Mouse (Mus musculus): ENCODE results near the gene Srgap2. TPM values are rescaled to one million over a fixed set of nuclear protein-coding genes. Genes with fewer than 3 reads are reported as not detected.

Srgap2 gene
- polyA plus RNA-seq, 1 experiment: 188 TPM

DNA sequence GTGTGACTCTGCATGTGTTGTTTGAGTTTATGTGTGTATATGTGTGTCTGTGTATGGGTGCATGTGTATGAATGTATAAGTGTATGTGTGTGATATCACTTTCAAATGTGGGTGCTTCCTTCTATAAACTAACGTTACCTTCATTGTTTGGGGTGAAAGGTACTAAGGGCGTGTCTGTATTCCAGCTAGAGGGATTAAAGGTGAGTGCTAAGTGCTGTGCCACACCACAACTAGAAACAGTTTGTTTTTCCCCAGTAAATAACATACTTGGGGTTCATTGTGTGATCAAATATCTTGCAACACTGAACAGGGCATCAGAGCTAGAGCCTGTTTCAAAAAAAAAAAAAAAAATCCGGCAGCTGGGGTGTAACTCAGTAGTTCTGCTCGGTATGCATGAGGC, 245.4 kb downstream of the Srgap2 start:
- no peak for TF ChIP-seq CTCF (IDR thresholded peaks at IDR 0.05; ENCODE audit: low read depth, low read length)
- TF ChIP-seq POLR2A (IDR thresholded peaks at IDR 0.05; ENCODE audit: borderline replicate concordance, low read depth, low read length): no peak
- peaks cover 49% of the 10 kb centered on the region for H3K4me1 ChIP-seq (ENCODE audit: control insufficient read depth, insufficient read depth, low read length)
- no peak overlapping the region for H3K27ac ChIP-seq (ENCODE audit: insufficient read depth, low read depth, low read length)
- H3K4me3 ChIP-seq (ENCODE audit: insufficient read depth, low read length): no peak overlapping the region

DNA sequence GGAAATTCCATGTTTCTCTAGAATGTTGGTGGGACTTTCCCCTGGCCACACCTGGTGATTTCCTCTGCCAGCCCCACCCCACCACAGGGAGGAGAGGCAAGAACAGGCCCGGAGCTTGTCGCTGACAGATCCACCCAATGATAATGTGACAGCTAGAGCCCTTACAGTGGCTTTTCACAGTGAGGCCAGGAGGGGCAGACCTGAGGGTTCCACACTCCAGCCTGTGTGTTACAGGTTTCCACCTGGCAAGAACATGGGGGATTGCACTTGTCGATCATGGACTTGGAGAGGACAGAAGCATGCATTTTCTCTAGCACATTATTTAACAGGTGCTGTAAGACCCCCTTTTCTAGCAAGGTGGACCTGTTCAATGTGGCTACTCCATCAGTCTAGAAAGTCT, 246.9 kb downstream of the Srgap2 start:
- TF ChIP-seq CTCF (IDR thresholded peaks at IDR 0.05; ENCODE audit: low read depth, low read length) (no peak), POLR2A (IDR thresholded peaks at IDR 0.05; ENCODE audit: borderline replicate concordance, low read depth, low read length) (no peak)
- H3K4me1 ChIP-seq (ENCODE audit: control insufficient read depth, insufficient read depth, low read length): peaks cover 52% of the 10 kb centered on the region
- no peak overlapping the region for H3K4me3 ChIP-seq (ENCODE audit: insufficient read depth, low read length)
- no peak overlapping the region for H3K27ac ChIP-seq (ENCODE audit: insufficient read depth, low read depth, low read length)

DNA sequence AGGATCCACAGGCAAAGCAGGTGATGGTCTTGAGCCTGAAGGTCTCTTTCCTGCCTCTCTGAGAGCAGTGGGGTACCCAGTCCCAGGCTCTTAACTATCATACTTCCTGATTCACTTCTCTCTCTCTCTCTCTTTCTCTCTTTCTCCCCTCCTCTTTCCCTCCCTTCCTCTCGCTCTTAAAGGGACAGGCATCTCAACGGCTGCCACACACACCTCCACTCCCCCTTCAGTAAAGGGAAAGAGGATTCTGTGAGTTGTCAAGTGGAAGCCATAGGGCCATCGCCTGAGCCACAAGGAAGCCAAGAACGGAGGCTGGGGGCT, 247.7 kb downstream of the Srgap2 start, which contains the start of gene Ikbke:
Gene Ikbke, minus strand, starts transcription at position 151 of the 321 bp plus-strand sequence.
- Histone ChIP-seq H3K27ac (ENCODE audit: insufficient read depth, low read depth, low read length) (peak within 1 kb of the TSS; percentile 92), H3K4me1 (ENCODE audit: control insufficient read depth, insufficient read depth, low read length) (peaks cover 60% of the 10 kb centered on the region), H3K4me3 (ENCODE audit: insufficient read depth, low read length) (peak within 1 kb of the TSS; percentile 59)
- no peak for TF ChIP-seq CTCF (IDR thresholded peaks at IDR 0.05; ENCODE audit: low read depth, low read length)

DNA sequence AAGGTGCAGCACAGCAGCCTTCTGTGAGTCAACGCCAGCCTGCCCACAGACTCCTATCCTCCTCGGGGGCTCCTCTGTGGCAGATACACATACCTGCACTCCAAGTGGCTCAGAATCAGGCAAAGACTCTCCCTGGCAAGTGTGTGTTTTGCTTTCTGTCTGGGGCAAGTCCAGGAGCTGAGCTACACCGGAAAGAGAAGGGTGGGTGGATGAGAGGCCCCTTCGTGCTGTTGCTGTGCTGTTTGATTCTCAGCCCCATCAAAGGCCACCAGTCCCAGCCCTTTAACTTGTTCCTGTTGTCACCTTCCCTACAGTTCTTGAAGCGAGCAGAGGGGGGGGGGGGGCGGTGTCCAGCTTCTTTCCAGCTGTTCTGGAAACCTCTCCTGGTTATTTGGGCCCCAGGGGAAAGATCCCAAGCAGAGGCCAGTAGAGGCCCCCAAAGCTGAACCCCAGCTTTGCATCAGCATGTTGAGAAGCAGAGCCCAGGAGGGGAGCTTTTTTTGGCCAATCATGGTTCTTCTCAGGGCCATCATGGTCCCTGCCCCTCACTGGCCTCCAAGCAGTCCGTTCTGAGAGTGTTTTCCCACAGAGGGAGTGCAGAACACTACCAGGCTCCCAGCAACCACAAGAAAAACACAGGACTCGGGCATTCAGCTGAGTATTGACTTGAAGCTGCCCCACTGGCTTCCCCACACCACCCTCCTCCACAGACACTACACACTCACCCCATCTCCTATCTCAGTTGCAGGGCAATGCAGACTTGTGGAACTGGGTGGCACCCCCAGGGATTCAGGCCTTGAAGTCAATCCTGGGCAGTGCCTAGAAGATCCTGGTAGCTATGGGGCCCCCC, 248.3 kb downstream of the Srgap2 start:
- TF ChIP-seq CTCF (IDR thresholded peaks at IDR 0.05; ENCODE audit: low read depth, low read length) (no peak), POLR2A (IDR thresholded peaks at IDR 0.05; ENCODE audit: borderline replicate concordance, low read depth, low read length) (no peak)
- peak overlapping the region; percentile 59 for H3K4me3 ChIP-seq (ENCODE audit: insufficient read depth, low read length)
- H3K27ac ChIP-seq (ENCODE audit: insufficient read depth, low read depth, low read length): peak overlapping the region; percentile 92
- peaks cover 62% of the 10 kb centered on the region for H3K4me1 ChIP-seq (ENCODE audit: control insufficient read depth, insufficient read depth, low read length)

DNA sequence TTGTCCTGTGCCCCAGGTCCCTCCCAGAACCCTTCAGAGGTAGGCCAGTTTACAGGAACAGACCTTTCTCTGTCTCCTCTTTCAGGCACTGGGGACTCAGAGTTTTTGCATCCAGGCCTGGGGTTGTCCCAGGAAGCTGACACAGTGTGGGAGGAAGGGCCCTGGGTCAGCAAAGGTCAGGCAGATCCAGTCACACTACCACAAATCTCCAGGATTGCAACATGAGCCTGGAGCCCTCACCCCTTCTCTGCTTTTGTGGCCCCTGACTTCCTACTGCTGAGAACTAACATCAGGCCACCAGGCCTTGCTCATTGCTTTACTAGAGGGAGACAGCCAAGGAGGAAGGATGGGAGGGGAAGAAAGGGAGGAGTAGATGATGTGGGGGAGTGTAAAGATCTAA, 250.3 kb downstream of the Srgap2 start:
- TF ChIP-seq CTCF (IDR thresholded peaks at IDR 0.05; ENCODE audit: low read depth, low read length): no peak
- no peak for TF ChIP-seq POLR2A (IDR thresholded peaks at IDR 0.05; ENCODE audit: borderline replicate concordance, low read depth, low read length)
- peaks cover 44% of the 10 kb centered on the region for H3K4me1 ChIP-seq (ENCODE audit: control insufficient read depth, insufficient read depth, low read length)
- peak overlapping the region; percentile 39 for H3K4me3 ChIP-seq (ENCODE audit: insufficient read depth, low read length)
- peak overlapping the region; percentile 92 for H3K27ac ChIP-seq (ENCODE audit: insufficient read depth, low read depth, low read length)

DNA sequence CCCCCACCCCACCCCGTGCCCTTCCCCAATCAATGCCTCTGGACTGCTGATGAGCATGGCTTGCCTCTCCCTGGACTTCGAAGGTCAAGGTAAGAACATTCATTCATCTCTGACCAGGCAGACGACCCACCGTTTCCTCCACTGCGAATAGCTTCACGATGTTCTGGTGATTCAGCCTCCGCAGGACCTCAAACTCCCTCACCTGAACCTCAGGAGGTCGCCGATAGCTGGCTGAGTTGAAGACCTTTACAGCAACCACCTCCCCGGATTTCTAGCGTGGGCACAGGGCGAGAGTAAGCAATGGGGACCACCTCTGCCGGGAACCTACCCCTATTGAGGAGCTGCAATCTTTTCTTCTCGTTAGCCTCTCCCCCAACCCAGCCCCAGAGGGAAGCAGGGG, 251.6 kb downstream of the Srgap2 start:
- H3K4me3 ChIP-seq (ENCODE audit: insufficient read depth, low read length): peak overlapping the region; percentile 39; the same call in 1 of the 2 replicates
- H3K4me1 ChIP-seq (ENCODE audit: control insufficient read depth, insufficient read depth, low read length): peaks cover 44% of the 10 kb centered on the region
- TF ChIP-seq CTCF (IDR thresholded peaks at IDR 0.05; ENCODE audit: low read depth, low read length): no peak
- no peak for TF ChIP-seq POLR2A (IDR thresholded peaks at IDR 0.05; ENCODE audit: borderline replicate concordance, low read depth, low read length)
- peak overlapping the region; percentile 92; the same call in 1 of the 2 replicates for H3K27ac ChIP-seq (ENCODE audit: insufficient read depth, low read depth, low read length)

DNA sequence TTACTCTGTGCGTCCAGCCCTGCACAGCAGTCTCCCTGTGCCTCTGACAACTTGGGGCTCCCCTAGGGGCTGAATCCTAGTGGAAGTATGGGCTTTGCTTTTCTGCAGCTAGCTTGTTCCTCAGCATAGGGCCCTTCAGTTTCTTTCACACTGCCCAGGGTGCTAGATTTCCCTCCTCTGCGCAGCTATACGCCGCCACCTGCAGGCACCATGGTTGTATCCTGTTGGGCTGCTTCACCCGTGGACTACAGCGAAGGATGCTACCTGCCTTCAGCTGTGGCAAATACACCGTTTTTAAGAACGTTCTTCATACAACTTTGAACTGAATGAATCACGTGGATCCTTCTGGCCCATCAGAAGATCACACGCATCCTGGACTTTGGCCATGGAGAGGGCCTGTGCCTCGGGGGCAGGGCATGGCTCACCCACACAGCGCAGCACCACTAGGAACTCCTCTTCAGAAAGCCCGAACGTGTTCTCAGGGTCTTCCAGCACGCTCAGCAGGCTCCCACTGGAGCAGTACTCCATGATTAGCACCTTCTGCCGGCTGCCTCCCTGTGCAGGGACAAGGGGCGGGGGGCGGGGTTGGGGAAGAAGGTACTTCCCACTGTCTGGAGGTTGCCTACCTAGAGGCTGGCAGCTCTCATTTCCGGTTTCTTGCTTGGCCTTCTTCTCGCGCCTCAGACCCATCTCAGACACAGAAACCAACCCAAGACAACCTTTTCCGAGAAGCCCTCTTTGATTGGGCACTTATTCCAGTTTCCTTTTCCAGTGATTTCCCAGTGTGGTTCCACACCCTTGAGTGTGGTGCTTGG, 252.2 kb downstream of the Srgap2 start:
- TF ChIP-seq POLR2A (IDR thresholded peaks at IDR 0.05; ENCODE audit: borderline replicate concordance, low read depth, low read length) (no peak), CTCF (IDR thresholded peaks at IDR 0.05; ENCODE audit: low read depth, low read length) (no peak)
- Histone ChIP-seq H3K4me1 (ENCODE audit: control insufficient read depth, insufficient read depth, low read length) (peaks cover 39% of the 10 kb centered on the region), H3K27ac (ENCODE audit: insufficient read depth, low read depth, low read length) (no peak overlapping the region), H3K4me3 (ENCODE audit: insufficient read depth, low read length) (no peak overlapping the region)

DNA sequence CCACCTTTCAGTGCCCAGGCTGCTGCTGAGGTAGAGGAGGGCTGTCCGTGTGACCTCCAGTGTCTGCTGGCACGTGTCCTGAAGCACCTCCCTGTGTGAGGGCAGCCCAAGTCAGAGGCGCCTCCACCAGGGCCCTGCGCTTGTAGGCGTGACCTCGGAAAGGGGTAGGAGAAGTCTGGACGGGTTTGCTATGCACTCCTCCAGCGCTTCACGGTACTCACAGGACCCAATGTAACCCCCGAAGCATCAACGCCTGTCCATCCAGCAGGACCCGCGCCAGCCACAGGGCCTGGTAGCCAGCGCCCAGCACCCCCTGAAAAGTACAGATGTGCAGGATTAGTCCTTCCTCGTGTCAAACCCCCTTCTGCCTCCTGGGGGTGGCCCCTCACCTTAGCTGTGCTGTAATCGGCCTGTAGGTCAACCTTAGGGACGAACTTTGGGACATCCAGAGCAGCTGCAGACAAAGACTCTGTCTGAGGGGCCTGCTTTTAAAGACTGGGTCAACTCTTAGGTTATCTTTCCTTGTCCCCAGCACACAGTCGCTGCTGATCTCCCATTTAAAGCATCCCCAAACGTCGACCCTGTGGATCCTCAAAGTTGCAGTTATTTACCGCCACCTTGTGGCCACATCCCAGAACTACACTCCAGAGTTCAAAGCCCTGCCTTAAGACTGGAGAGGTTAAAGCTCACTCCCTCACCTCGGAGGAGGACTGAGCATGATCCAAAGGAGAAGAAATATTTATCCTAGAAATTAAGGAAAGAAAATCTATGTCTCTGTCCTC, 257.2 kb downstream of the Srgap2 start:
- peaks cover 7% of the 10 kb centered on the region for H3K4me1 ChIP-seq (ENCODE audit: control insufficient read depth, insufficient read depth, low read length)
- no peak overlapping the region for H3K27ac ChIP-seq (ENCODE audit: insufficient read depth, low read depth, low read length)
- no peak overlapping the region for H3K4me3 ChIP-seq (ENCODE audit: insufficient read depth, low read length)
- peak; percentile 94 for TF ChIP-seq CTCF (IDR thresholded peaks at IDR 0.05; ENCODE audit: low read depth, low read length)
- no peak for TF ChIP-seq POLR2A (IDR thresholded peaks at IDR 0.05; ENCODE audit: borderline replicate concordance, low read depth, low read length)

DNA sequence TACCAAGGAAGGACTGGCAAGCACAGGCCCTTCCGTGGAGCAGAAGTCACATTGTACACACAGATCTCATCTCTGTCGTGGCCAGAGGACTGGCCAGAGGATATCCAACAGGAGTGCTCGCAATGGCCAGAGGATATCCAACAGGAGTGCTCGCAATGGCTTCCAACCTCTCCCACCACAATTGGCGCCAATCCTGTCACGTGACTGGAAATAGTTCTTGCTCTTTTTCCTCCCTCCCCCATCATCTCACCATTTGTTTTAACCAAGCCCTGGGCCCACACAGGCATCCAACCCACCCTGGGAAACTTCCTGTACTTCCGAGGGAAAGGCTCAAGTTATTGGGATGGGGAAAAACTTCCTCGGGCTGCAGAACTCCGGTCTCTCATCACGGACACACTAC, 258.4 kb downstream of the Srgap2 start:
- no peaks in the 10 kb centered on the region for H3K4me1 ChIP-seq (ENCODE audit: control insufficient read depth, insufficient read depth, low read length)
- no peak for TF ChIP-seq CTCF (IDR thresholded peaks at IDR 0.05; ENCODE audit: low read depth, low read length)
- no peak for TF ChIP-seq POLR2A (IDR thresholded peaks at IDR 0.05; ENCODE audit: borderline replicate concordance, low read depth, low read length)

More for the DNA sequence above, 258.4 kb downstream of the Srgap2 start:
- Histone ChIP-seq H3K27ac (ENCODE audit: insufficient read depth, low read depth, low read length) (no peak overlapping the region), H3K4me3 (ENCODE audit: insufficient read depth, low read length) (no peak overlapping the region)

All from bone marrow macrophage, adult 2 months (primary cell).